Mouse (Mus musculus) small intestine, adult 2 months (tissue): ENCODE results near the gene Sdcbp2. TPM values are rescaled to one million over a fixed set of nuclear protein-coding genes. Genes with fewer than 3 reads are reported as not detected.
A peak's percentile ranks its signal among the peaks of the same experiment; 100 is the strongest.

Experiments used
- H3K27ac ChIP-seq: fragments of 200-500 bp; 2 replicates; pipeline ENCODE4 v1.5.1; 2012; ENCODE audit warnings: low read depth, low read length, control low read depth, inconsistent platforms; ENCODE audit not compliant: insufficient read depth
- H3K27me3 ChIP-seq: fragments of 200-500 bp; 2 replicates; pipeline ENCODE4 v1.6.1; 2012; ENCODE audit warnings: mild to moderate bottlenecking, moderate library complexity, low read length, inconsistent platforms; ENCODE audit not compliant: control insufficient read depth, insufficient read depth
- H3K36me3 ChIP-seq: fragments of 200-500 bp; 2 replicates; pipeline ENCODE4 v1.6.1; 2012; ENCODE audit warnings: mild to moderate bottlenecking, low read length, control low read depth, inconsistent platforms; ENCODE audit not compliant: control insufficient read depth, insufficient read depth
- H3K4me1 ChIP-seq: fragments of 200-500 bp; 2 replicates; pipeline ENCODE4 v1.6.1; 2012; ENCODE audit warnings: low read length, inconsistent platforms, mixed read lengths; ENCODE audit not compliant: control insufficient read depth, insufficient read depth, insufficient read length
- H3K4me3 ChIP-seq: fragments of 200-500 bp; 2 replicates; pipeline ENCODE4 v1.5.1; 2012; ENCODE audit warnings: low read depth, mild to moderate bottlenecking, control low read depth, inconsistent platforms, low read length, moderate library complexity
- CTCF ChIP-seq: fragments of 200-500 bp; IDR thresholded peaks from 2 replicates; pipeline ENCODE4 v1.5.1; 2012; ENCODE audit warnings: low read depth, mild to moderate bottlenecking, control low read depth, inconsistent platforms, low read length, moderate library complexity, mixed read lengths; ENCODE audit not compliant: insufficient replicate concordance, insufficient read length; ENCODE audit errors: extremely low read depth
- POLR2A ChIP-seq: fragments of 200-500 bp; IDR thresholded peaks from 2 replicates; pipeline ENCODE4 v1.6.1; 2012; ENCODE audit warnings: low read depth, mild to moderate bottlenecking, control low read depth, inconsistent platforms, low read length, moderate library complexity
- WGBS: fragments of 180-500 bp; shearing (Covaris S2); methylation state at CpG from one replicate; pipeline ENCODE4 v1.1.7; 2018; 5-methylcytosine and 5-hydroxymethylcytosine counted together
- polyA plus RNA-seq: library from polyadenylated mRNA; depleted of rRNA; stranded (reverse); fragments of >200 nt; gene quantifications from 2 replicates; pipeline ENCODE4 v1.2.3, GENCODE M21; 2012

Sdcbp2 gene
- polyA plus RNA-seq, 1 experiment: 228 TPM

GRCm38 (mm10) chr2:151573667-151574066 is 1.2 kb downstream of the Sdcbp2 start:
- H3K27ac ChIP-seq: no peak overlapping the region
- H3K4me1 ChIP-seq: peaks cover 15% of the 10 kb centered on the region
- H3K27me3 ChIP-seq: no peaks in the 10 kb centered on the region
- no peaks in the 10 kb centered on the region for H3K36me3 ChIP-seq
- no peak for TF ChIP-seq POLR2A
- no peak for TF ChIP-seq CTCF
- peak overlapping the region; percentile 15 for H3K4me3 ChIP-seq
- WGBS: 86% methylated on average over 3 of the region's 3 CpGs

- H3K27ac ChIP-seq: 0 out of 2 replicates have a peak overlapping the region, but pooled peaks have one; percentile 31
- H3K4me3 ChIP-seq: no peak overlapping the region
- 87% methylated on average over 5 of the region's 5 CpGs for WGBS
- no peaks in the 10 kb centered on the region for H3K36me3 ChIP-seq
- TF ChIP-seq CTCF (no peak), POLR2A (no peak)
- H3K4me1 ChIP-seq: peaks cover 17% of the 10 kb centered on the region
- no peaks in the 10 kb centered on the region for H3K27me3 ChIP-seq
Measured at GRCm38 (mm10) chr2:151574607-151575006, 2.2 kb downstream of the Sdcbp2 start.

- H3K4me3 ChIP-seq: peak overlapping the region; percentile 69
- H3K36me3 ChIP-seq: no peaks in the 10 kb centered on the region
- peak overlapping the region; percentile 81 for H3K27ac ChIP-seq
- TF ChIP-seq CTCF (peak; percentile 10; the same call in 1 of the 2 replicates), POLR2A (no peak)
- peaks cover 22% of the 10 kb centered on the region for H3K4me1 ChIP-seq
- 16% methylated on average over 7 of the region's 7 CpGs for WGBS
- no peaks in the 10 kb centered on the region for H3K27me3 ChIP-seq
Measured at GRCm38 (mm10) chr2:151575119-151575698, 2.8 kb downstream of the Sdcbp2 start.

DNA sequence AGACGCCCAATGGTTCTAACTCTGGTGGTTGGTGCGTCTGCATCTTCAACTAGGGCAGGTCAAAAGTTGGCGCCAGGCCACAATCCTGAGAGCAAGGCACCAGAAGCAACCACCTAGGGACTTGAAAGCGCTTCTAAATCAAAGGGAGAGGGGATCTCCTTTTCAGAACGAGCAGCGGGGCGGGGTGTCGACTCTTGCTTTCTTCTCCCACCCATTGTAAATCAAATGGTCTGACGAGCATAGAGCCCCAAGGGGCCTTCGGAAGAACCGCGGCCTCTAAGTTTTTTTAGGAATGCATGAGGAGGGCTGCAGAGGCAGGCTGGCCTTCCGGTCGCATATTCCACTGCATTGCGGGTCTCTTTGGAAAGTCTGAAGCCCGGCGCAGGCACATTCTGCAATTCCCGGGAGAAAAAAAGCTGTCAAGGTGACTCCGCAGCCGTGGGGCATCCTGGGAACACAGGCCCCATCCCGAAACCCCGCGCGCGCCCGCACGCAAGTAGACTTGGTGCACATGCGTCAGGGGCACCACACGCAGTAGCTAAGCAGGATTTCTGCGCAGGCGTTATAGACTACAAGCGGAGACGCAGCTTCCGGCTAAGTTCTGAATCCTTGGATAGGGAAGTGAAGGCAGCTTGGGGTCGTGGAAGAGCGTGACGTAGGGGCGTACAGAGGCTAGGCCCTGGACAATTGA is 3.4 kb downstream of the Sdcbp2 start:
- TF ChIP-seq CTCF (no peak), POLR2A (peak; percentile 62; the same call in 1 of the 2 replicates)
- peak overlapping the region; percentile 81 for H3K27ac ChIP-seq
- WGBS: 1% methylated on average over 38 of the region's 38 CpGs
- no peaks in the 10 kb centered on the region for H3K36me3 ChIP-seq
- H3K4me3 ChIP-seq: peak overlapping the region; percentile 69
- H3K27me3 ChIP-seq: no peaks in the 10 kb centered on the region
- H3K4me1 ChIP-seq: peaks cover 28% of the 10 kb centered on the region

GRCm38 (mm10) chr2:151579183-151579582 is 6.8 kb downstream of the Sdcbp2 start:
- 29% methylated on average over 4 of the region's 4 CpGs for WGBS
- no peaks in the 10 kb centered on the region for H3K27me3 ChIP-seq
- no peak overlapping the region for H3K4me3 ChIP-seq
- no peak for TF ChIP-seq POLR2A
- TF ChIP-seq CTCF: no peak
- H3K36me3 ChIP-seq: peaks cover 2% of the 10 kb centered on the region; the same call in 1 of the 2 replicates
- H3K27ac ChIP-seq: peak overlapping the region; percentile 98
- peaks cover 22% of the 10 kb centered on the region for H3K4me1 ChIP-seq

GRCm38 (mm10) chr2:151580945-151581344 is 8.5 kb downstream of the Sdcbp2 start:
- H3K27ac ChIP-seq: peak overlapping the region; percentile 98
- no peak overlapping the region for H3K4me3 ChIP-seq
- H3K4me1 ChIP-seq: peaks cover 19% of the 10 kb centered on the region
- TF ChIP-seq CTCF: no peak
- TF ChIP-seq POLR2A: no peak
- WGBS: 10% methylated on average over 1 of the region's 1 CpGs
- peaks cover 3% of the 10 kb centered on the region; the same call in 1 of the 2 replicates for H3K36me3 ChIP-seq
- no peaks in the 10 kb centered on the region for H3K27me3 ChIP-seq

- no peaks in the 10 kb centered on the region for H3K27me3 ChIP-seq
- H3K36me3 ChIP-seq: peaks cover 22% of the 10 kb centered on the region
- H3K27ac ChIP-seq: no peak overlapping the region
- H3K4me1 ChIP-seq: no peaks in the 10 kb centered on the region
- no peak for TF ChIP-seq POLR2A
- TF ChIP-seq CTCF: no peak
- no peak overlapping the region for H3K4me3 ChIP-seq
- 58% methylated on average over 3 of the region's 3 CpGs for WGBS
Measured at GRCm38 (mm10) chr2:151585934-151586333, 13.5 kb downstream of the Sdcbp2 start.
